Mouse (Mus musculus) regulatory T cell (primary cell): Measurements from ENCODE around the gene Ctdsp1.

ENCODE experiments used
- in situ Hi-C: fragments of 300-600 bp; cut with MboI, MseI; formaldehyde crosslinking; loops from one replicate; pipeline ENCODE4 v1.15.1; 2025; ENCODE audit warnings: high pct_unique_total_duplicates

The Ctdsp1 gene

DNA sequence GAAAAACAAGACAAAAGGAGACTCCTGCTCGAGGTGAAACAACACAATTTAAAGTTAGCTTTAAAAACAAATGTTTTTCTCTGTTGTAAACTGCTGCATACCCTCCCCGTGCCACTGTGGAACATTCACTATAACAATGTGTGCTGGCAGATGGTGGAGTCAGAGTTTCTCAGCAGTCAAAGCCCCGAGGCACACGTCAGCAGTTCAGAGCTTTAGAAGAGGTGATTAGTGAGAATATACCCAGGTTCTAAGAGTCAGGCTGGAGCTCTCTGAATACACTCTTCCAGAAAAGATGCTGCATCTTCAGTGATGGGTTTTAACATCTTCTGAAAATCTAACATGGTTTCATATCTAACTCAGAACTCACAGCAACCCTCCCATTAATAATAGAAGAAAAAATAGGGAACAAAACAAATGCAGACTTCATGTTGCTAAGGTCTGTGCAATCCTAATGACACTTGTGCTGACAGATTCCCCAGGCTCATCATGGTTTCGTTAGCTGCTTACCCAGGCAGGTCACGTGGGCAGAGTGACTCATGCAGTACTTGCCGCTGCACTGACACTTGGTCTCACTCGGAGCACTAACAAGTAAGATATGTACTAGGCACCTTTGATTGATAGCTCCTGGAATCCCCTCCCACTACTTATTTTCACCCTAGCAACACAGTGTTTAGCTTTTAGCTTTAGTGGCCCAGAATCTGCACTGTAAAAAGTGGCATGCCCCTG is 46.6 kb downstream of the Ctdsp1 start:
- in situ Hi-C loops = no loop called here

GRCm38 (mm10) chr1:74439166-74439876 is 48.0 kb downstream of the Ctdsp1 start:
- in situ Hi-C loops = no loop called here

DNA sequence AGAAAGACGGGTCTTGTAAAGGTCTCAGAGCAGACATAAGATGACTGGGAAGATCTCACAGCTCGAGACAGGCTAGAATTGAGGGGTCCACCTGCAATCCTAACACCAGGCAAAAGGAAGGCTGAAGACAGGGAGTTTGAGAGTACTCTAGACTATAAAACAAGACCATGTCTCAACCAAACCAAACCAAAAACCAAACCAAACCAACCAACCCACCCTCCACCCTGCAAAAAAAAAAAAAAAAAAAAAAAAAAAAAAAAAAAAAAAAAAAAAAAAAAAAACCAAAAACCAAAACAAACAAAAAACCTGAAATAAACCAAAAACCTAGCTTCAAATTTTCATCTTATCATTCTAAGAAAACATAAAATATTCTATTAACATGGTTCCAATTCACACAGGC is 53.2 kb downstream of the Ctdsp1 start:
- in situ Hi-C loops = no loop called here
